Comparison of ENCODE assay signal across 8 mouse cellular contexts in the genomic region with DNA sequence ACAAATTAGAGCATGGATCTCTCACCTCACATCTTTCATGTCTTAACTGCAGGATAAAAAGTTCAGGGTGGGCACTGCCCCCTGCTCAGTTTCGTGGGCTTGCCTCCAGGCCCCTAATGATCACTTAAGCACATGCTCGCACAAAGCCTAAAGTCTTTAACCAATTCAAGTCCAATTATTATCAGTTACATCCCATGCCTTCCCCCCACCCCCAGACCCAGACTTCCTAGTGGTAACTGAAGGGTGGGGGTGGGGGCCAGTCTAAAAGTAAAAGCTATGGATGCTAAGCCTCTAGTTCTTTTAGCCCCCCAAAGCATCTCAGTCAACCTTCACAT.
DNase-seq lines count a peak whose midpoint lies in the region; ATAC-seq and TF ChIP-seq lines count a peak whose summit lies in the region.

No protein-coding gene starts in this region.

- peak overlapping the region; percentile 91 for H3K27ac ChIP-seq in heart, embryonic 13.5 days (replicated peaks)
- H3K27ac ChIP-seq in embryonic facial prominence, embryonic 13.5 days = peak overlapping the region; percentile 94
- H3K27ac ChIP-seq in intestine, embryonic 14.5 days (ENCODE audit: low read depth) = peak overlapping the region; percentile 90
- H3K27ac ChIP-seq in midbrain, postnatal 0 days (ENCODE audit: low read depth, low read length) = no peak overlapping the region

- H3K4me1 ChIP-seq in heart, embryonic 13.5 days = peaks cover 58% of the 10 kb centered on the region
- peaks cover 48% of the 10 kb centered on the region for H3K4me1 ChIP-seq in embryonic facial prominence, embryonic 13.5 days
- H3K4me1 ChIP-seq in intestine, embryonic 14.5 days (replicated peaks; ENCODE audit: control insufficient read depth, insufficient read depth, low read length) = peaks cover 34% of the 10 kb centered on the region
- H3K4me1 ChIP-seq in midbrain, postnatal 0 days (ENCODE audit: insufficient read depth, low read length) = no peaks in the 10 kb centered on the region; the same call in 1 of the 2 replicates

- peak overlapping the region; percentile 94 for H3K9ac ChIP-seq in heart, embryonic 13.5 days
- peak overlapping the region; percentile 89 for H3K9ac ChIP-seq in embryonic facial prominence, embryonic 13.5 days
- peak overlapping the region; percentile 65 for H3K9ac ChIP-seq in intestine, embryonic 14.5 days (ENCODE audit: low read length)
- H3K9ac ChIP-seq in midbrain, postnatal 0 days (replicated peaks; ENCODE audit: low read length, poor library complexity, severe bottlenecking) = peak overlapping the region; percentile 77

- no peak for ATAC-seq in heart, embryonic 13.5 days (ENCODE audit: extremely low read depth, insufficient number of reproducible peaks, low FRiP score, low TSS enrichment)
- ATAC-seq in embryonic facial prominence, embryonic 13.5 days (ENCODE audit: insufficient number of reproducible peaks, insufficient read depth, low FRiP score, low TSS enrichment, low read depth) = no peak
- no peak for ATAC-seq in intestine, embryonic 14.5 days (replicated peaks; ENCODE audit: low FRiP score, low TSS enrichment, low read depth)
- no peak for ATAC-seq in midbrain, postnatal 0 days (ENCODE audit: low FRiP score)

- peak overlapping the region; percentile 80 for H3K4me3 ChIP-seq in heart, embryonic 13.5 days
- peak overlapping the region; percentile 74 for H3K4me3 ChIP-seq in embryonic facial prominence, embryonic 13.5 days
- peak overlapping the region; percentile 60 for H3K4me3 ChIP-seq in intestine, embryonic 14.5 days (ENCODE audit: low read depth, low read length)
- H3K4me3 ChIP-seq in midbrain, postnatal 0 days (ENCODE audit: low read depth, low read length) = peak overlapping the region; percentile 64

- no peaks in the 10 kb centered on the region for H3K27me3 ChIP-seq in heart, embryonic 13.5 days (replicated peaks)
- H3K27me3 ChIP-seq in embryonic facial prominence, embryonic 13.5 days = no peaks in the 10 kb centered on the region
- H3K27me3 ChIP-seq in intestine, embryonic 14.5 days (replicated peaks; ENCODE audit: control insufficient read depth, insufficient read depth, low read length) = no peaks in the 10 kb centered on the region
- no peaks in the 10 kb centered on the region for H3K27me3 ChIP-seq in midbrain, postnatal 0 days (ENCODE audit: insufficient read depth, low read length)

- no peaks in the 10 kb centered on the region for H3K36me3 ChIP-seq in heart, embryonic 13.5 days
- no peaks in the 10 kb centered on the region for H3K36me3 ChIP-seq in embryonic facial prominence, embryonic 13.5 days
- no peaks in the 10 kb centered on the region for H3K36me3 ChIP-seq in intestine, embryonic 14.5 days (ENCODE audit: control insufficient read depth, insufficient read depth, low read length)
- H3K36me3 ChIP-seq in midbrain, postnatal 0 days (ENCODE audit: insufficient read depth, low read length) = no peaks in the 10 kb centered on the region

- no peak for TF ChIP-seq CTCF in midbrain, postnatal 0 days (IDR thresholded peaks at IDR 0.05)

- peak overlapping the region; percentile 84 for H3K4me2 ChIP-seq in heart, embryonic 13.5 days
- H3K4me2 ChIP-seq in embryonic facial prominence, embryonic 13.5 days = peak overlapping the region; percentile 78
- H3K4me2 ChIP-seq in intestine, embryonic 14.5 days (ENCODE audit: low read length) = peak overlapping the region; percentile 72
- H3K4me2 ChIP-seq in midbrain, postnatal 0 days (ENCODE audit: low read depth, low read length, poor library complexity, severe bottlenecking) = peak overlapping the region; percentile 87

- no peak for DNase-seq in heart, adult 8-10 months (ENCODE audit: low spot score)
- DNase-seq in intestine, embryonic 14.5 days (ENCODE audit: low spot score) = no peak
- DNase-seq in midbrain, postnatal 0 days (ENCODE audit: low spot score) = peak; percentile 21
- no peak for DNase-seq in cerebellum, adult 11-12 months
- no peak for DNase-seq in thymus, postnatal 0 days (ENCODE audit: low spot score)
- no peak for DNase-seq in thymus, adult 18-20 months

- no peaks in the 10 kb centered on the region for H3K9me3 ChIP-seq in heart, embryonic 13.5 days
- H3K9me3 ChIP-seq in embryonic facial prominence, embryonic 13.5 days = no peaks in the 10 kb centered on the region
- no peaks in the 10 kb centered on the region for H3K9me3 ChIP-seq in intestine, embryonic 14.5 days (ENCODE audit: control insufficient read depth, low read length)
- H3K9me3 ChIP-seq in midbrain, postnatal 0 days (ENCODE audit: low read length) = no peaks in the 10 kb centered on the region

- WGBS in heart, embryonic 13.5 days = 19% methylated on average over 2 of the region's 2 CpGs
- 2% methylated on average over 2 of the region's 2 CpGs for WGBS in embryonic facial prominence, embryonic 13.5 days
- WGBS in intestine, embryonic 14.5 days = 11% methylated on average over 2 of the region's 2 CpGs
- 7% methylated on average over 2 of the region's 2 CpGs for WGBS in midbrain, postnatal 0 days
